Mouse (Mus musculus) liver, embryonic 13.5 days (tissue): ENCODE measurements at regions not wholly inside any gene's neighbourhood (a gene's known extent, or its start where the extent isn't known, plus 50 kb on each side); places are given as distances from the start of the nearest gene placed in this dataset.

Source experiments
- ATAC-seq: fragments of 200-750 bp; cut with Nextera tagmentation; 2 replicates; pipeline ENCODE4 v1.8.0; 2017; ENCODE audit warnings: low read depth, mild to moderate bottlenecking, moderate number of reproducible peaks, moderate library complexity
- DNase-seq: peaks from one replicate; pipeline ENCODE4 v3.0.0; 2022
- H3K27ac ChIP-seq: fragments of 300-500 bp; sonication (generic); 2 replicates; pipeline ENCODE4 v1.5.1; 2015; ENCODE audit warnings: moderate library complexity, mild to moderate bottlenecking, inconsistent platforms
- H3K27me3 ChIP-seq: fragments of 300-500 bp; sonication (generic); 2 replicates; pipeline ENCODE4 v1.6.1; 2015; ENCODE audit warnings: mild to moderate bottlenecking, inconsistent platforms
- H3K36me3 ChIP-seq: fragments of 300-500 bp; sonication (generic); 2 replicates; pipeline ENCODE4 v1.6.1; 2015; ENCODE audit warnings: mild to moderate bottlenecking, inconsistent platforms
- H3K4me1 ChIP-seq: fragments of 300-500 bp; sonication (generic); replicated peaks from 2 replicates; pipeline ENCODE4 v1.6.1; 2015; ENCODE audit warnings: inconsistent platforms
- H3K4me2 ChIP-seq: fragments of 300-500 bp; sonication (generic); 2 replicates; pipeline ENCODE4 v1.6.1; 2015; ENCODE audit warnings: inconsistent platforms, mild to moderate bottlenecking, moderate library complexity
- H3K4me3 ChIP-seq: fragments of 300-500 bp; sonication (generic); replicated peaks from 2 replicates; pipeline ENCODE4 v1.5.1; 2015; ENCODE audit warnings: mild to moderate bottlenecking, inconsistent platforms
- H3K9ac ChIP-seq: fragments of 300-500 bp; sonication (generic); 2 replicates; pipeline ENCODE4 v1.6.1; 2015; ENCODE audit warnings: mild to moderate bottlenecking, inconsistent platforms
- H3K9me3 ChIP-seq: fragments of 300-500 bp; sonication (generic); replicated peaks from 2 replicates; pipeline ENCODE4 v1.6.1; 2016; ENCODE audit warnings: inconsistent platforms
- WGBS: fragments of 180-500 bp; shearing (Covaris S2); methylation state at CpG from one replicate; pipeline ENCODE4 v1.1.7; 2015; ENCODE audit not compliant: insufficient replicate concordance; 5-methylcytosine and 5-hydroxymethylcytosine counted together

GRCm38 (mm10) chr4:34105251-34105650 lies 55.3 kb upstream of the Spaca1 start:
- H3K27me3 ChIP-seq: no peaks in the 10 kb centered on the region
- DNase-seq (no peak), ATAC-seq (no peak)
- no peak overlapping the region for H3K4me2 ChIP-seq
- no peaks in the 10 kb centered on the region for H3K9me3 ChIP-seq
- H3K36me3 ChIP-seq: no peaks in the 10 kb centered on the region
- H3K9ac ChIP-seq: no peak overlapping the region
- no peaks in the 10 kb centered on the region for H3K4me1 ChIP-seq
- no peak overlapping the region for H3K27ac ChIP-seq
- 69% methylated on average over 2 of the region's 2 CpGs for WGBS
- H3K4me3 ChIP-seq: no peak overlapping the region

- Histone ChIP-seq H3K27me3 (no peaks in the 10 kb centered on the region), H3K4me2 (no peak overlapping the region), H3K9ac (no peak overlapping the region), H3K4me1 (no peaks in the 10 kb centered on the region), H3K27ac (no peak overlapping the region), H3K9me3 (no peaks in the 10 kb centered on the region), H3K4me3 (no peak overlapping the region), H3K36me3 (no peaks in the 10 kb centered on the region)
- 48% methylated on average over 6 of the region's 6 CpGs for WGBS
- DNase-seq: no peak
- ATAC-seq: no peak
These were observed 64.3 kb upstream of the Spaca1 start for GRCm38 (mm10) chr4:34114323-34114722.

- H3K4me1 ChIP-seq: no peaks in the 10 kb centered on the region
- H3K4me2 ChIP-seq: no peak overlapping the region
- H3K27me3 ChIP-seq: no peaks in the 10 kb centered on the region
- no peak overlapping the region for H3K9ac ChIP-seq
- DNase-seq: no peak
- H3K36me3 ChIP-seq: no peaks in the 10 kb centered on the region
- no peak for ATAC-seq
- H3K9me3 ChIP-seq: no peaks in the 10 kb centered on the region
- H3K4me3 ChIP-seq: no peak overlapping the region
- WGBS: 63% methylated on average over 1 of the region's 1 CpGs
- no peak overlapping the region for H3K27ac ChIP-seq
These were observed 67.1 kb upstream of the Spaca1 start for GRCm38 (mm10) chr4:34117086-34117485.

DNA sequence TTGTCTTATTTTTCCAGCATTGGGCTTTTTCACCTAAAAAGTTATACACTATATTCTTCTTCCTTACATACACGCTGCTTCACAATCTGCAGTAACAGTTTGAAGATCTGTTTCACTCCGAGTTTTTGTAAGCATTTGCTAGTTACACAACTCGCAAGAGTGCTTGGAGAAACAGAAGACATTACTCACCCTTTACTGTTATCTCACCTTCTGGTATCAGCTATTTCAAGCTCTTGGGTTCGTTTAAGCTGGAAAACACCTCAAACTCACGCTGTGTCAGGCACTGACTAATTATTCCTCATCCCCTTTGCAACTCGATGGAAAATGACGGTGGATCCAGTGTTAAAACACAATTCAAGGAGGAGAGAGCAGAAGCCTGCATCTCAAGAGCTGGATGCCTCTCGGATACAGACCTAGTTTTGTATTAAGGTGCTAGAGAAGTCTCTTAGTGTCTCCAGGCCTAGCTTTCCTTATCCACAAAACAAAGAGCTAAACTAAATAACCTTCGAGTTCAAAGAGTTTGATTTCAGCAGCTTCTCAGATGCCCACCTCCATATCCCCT lies 73.0 kb upstream of the Spaca1 start:
- no peaks in the 10 kb centered on the region for H3K36me3 ChIP-seq
- no peaks in the 10 kb centered on the region for H3K27me3 ChIP-seq
- H3K9me3 ChIP-seq: no peaks in the 10 kb centered on the region
- no peaks in the 10 kb centered on the region for H3K4me1 ChIP-seq
- H3K9ac ChIP-seq: no peak overlapping the region
- ATAC-seq: no peak
- H3K27ac ChIP-seq: no peak overlapping the region
- H3K4me2 ChIP-seq: no peak overlapping the region
- no peak for DNase-seq
- no peak overlapping the region for H3K4me3 ChIP-seq
- 55% methylated on average over 9 of the region's 9 CpGs for WGBS

DNA sequence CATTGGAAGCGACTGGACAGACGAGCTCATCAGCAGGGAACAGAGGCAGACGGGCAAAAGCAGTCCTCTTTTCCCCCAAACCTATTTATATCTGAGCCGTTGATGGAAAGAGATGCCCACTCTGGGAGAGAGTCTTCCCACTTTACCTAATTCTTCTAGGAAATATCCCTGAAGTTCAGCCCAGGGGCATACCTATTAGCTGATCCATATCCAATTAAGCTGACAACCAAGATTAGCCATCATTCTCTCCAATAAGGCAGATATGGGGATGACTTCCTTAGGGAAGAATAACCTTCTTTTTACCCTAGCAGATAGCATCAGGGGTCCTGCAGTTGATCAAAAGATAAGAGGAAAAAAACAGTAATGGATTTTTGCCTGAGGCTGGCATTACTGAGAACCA lies 78.2 kb upstream of the Spaca1 start:
- no peak overlapping the region for H3K9ac ChIP-seq
- ATAC-seq (no peak), DNase-seq (no peak)
- H3K27ac ChIP-seq: no peak overlapping the region
- H3K4me1 ChIP-seq: no peaks in the 10 kb centered on the region
- no peaks in the 10 kb centered on the region for H3K36me3 ChIP-seq
- no peak overlapping the region for H3K4me3 ChIP-seq
- 63% methylated on average over 4 of the region's 4 CpGs for WGBS
- no peaks in the 10 kb centered on the region for H3K9me3 ChIP-seq
- H3K4me2 ChIP-seq: no peak overlapping the region
- H3K27me3 ChIP-seq: no peaks in the 10 kb centered on the region

DNA sequence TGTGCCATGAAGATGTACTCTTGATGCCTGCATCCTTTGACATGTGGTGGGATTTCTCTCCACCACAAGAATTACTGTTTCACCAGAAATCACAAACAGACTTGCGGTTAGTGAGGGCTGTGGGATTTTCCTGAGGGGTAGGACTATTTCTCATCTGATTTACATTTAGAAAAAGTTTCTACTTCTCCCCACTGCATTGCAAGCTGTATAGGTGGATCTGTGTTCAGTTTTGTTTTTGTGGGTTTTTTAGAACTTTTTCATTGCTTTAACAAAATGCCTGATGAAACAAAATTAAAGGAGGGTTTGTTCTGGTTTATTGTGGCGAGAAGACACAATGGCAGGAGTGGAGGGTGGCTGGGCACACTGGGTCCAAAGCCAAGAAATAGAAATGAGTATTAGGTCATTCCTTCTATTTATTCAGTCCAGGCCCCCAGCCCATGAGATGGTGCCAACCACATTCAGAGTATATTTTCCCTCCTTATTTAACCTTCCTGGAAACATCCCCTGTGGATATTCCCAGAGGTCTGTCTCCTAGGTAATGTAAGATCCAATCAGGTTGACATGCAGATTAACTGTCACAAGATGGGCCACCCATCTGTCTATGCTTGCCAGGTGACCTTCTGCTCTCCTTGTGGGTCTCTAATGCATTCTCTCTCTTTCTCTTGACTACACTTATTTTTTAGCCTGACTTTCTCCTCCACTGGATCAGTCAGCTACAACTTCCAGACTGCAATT lies 96.3 kb upstream of the Spaca1 start:
- Histone ChIP-seq H3K27me3 (no peaks in the 10 kb centered on the region), H3K9ac (no peak overlapping the region), H3K36me3 (no peaks in the 10 kb centered on the region), H3K4me1 (no peaks in the 10 kb centered on the region), H3K27ac (no peak overlapping the region), H3K4me3 (no peak overlapping the region), H3K4me2 (no peak overlapping the region), H3K9me3 (no peaks in the 10 kb centered on the region)
- ATAC-seq (no peak), DNase-seq (no peak)
- WGBS: 65% methylated on average over 2 of the region's 2 CpGs

GRCm38 (mm10) chr4:34148956-34149739 lies 99.2 kb upstream of the Spaca1 start:
- ATAC-seq (no peak), DNase-seq (no peak)
- H3K27me3 ChIP-seq: no peaks in the 10 kb centered on the region
- 44% methylated on average over 5 of the region's 5 CpGs for WGBS
- no peak overlapping the region for H3K4me3 ChIP-seq
- H3K9ac ChIP-seq: no peak overlapping the region
- no peaks in the 10 kb centered on the region for H3K36me3 ChIP-seq
- no peak overlapping the region for H3K27ac ChIP-seq
- no peak overlapping the region for H3K4me2 ChIP-seq
- H3K9me3 ChIP-seq: no peaks in the 10 kb centered on the region
- H3K4me1 ChIP-seq: no peaks in the 10 kb centered on the region

DNA sequence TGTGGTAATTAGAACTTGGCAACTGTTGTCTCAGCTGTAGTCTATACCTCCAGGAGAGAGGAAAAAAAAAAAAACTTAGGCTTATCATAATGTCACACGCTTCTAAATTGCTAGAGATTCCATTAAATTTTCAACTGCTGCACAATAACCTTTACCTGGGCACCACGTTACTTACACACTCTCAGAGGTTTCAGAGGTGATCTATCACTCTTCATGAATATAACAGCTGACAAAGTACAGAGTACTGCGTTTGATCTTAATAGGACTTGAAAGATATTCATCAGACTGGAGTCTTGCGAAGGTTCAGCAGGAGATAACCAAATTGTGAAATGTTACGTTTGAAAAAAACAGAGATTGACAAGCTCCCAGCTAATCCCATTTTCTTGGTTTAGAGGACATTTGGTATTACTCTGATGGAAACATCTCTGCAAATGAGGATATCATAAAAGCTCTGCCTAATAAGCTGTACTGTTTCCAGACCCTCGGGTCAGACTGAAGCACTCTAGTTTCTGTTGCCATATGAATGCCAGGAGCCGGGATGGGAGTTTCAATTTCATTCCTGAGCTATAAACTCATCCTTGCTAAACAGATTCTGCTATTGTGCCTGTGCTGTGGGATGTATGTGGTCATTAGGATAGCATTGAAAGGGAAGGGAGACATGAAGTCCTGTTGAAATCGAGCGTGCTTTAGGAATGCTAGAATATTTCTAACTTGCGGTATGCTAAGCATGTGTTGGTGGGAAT lies 101.8 kb upstream of the Spaca1 start:
- Histone ChIP-seq H3K27me3 (no peaks in the 10 kb centered on the region), H3K9ac (no peak overlapping the region), H3K36me3 (no peaks in the 10 kb centered on the region), H3K4me1 (no peaks in the 10 kb centered on the region), H3K4me2 (no peak overlapping the region), H3K27ac (no peak overlapping the region), H3K9me3 (no peaks in the 10 kb centered on the region), H3K4me3 (no peak overlapping the region)
- WGBS: 59% methylated on average over 10 of the region's 10 CpGs
- ATAC-seq (no peak), DNase-seq (no peak)

DNA sequence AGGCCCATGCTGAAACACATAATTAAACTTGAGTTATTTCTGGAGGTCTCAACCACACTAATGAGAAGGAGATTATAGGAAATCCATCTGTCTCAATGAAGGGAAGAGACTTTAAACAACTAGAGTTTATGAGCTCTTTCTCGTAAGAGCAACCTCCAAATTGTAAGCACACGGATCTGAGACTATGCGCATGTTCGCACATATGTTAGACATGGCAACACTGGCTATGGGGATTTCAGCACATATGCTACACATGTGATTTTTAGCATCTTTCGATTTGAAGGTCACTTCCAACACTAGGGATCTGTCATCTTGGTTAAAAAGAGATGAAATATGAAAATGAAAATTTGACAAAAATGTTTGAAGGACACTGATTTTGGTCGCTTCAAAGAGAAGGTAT lies 105.5 kb upstream of the Spaca1 start:
- ATAC-seq: no peak
- 74% methylated on average over 6 of the region's 6 CpGs for WGBS
- Histone ChIP-seq H3K4me2 (no peak overlapping the region), H3K9ac (no peak overlapping the region), H3K36me3 (no peaks in the 10 kb centered on the region), H3K27me3 (no peaks in the 10 kb centered on the region), H3K27ac (no peak overlapping the region), H3K9me3 (no peaks in the 10 kb centered on the region), H3K4me1 (no peaks in the 10 kb centered on the region), H3K4me3 (no peak overlapping the region)
- no peak for DNase-seq

- Histone ChIP-seq H3K4me2 (no peak overlapping the region), H3K9ac (no peak overlapping the region), H3K36me3 (no peaks in the 10 kb centered on the region), H3K4me3 (no peak overlapping the region), H3K27me3 (no peaks in the 10 kb centered on the region), H3K9me3 (no peaks in the 10 kb centered on the region), H3K4me1 (no peaks in the 10 kb centered on the region), H3K27ac (no peak overlapping the region)
- WGBS: 63% methylated on average over 6 of the region's 6 CpGs
- no peak for ATAC-seq
- DNase-seq: no peak
These were observed 108.0 kb upstream of the Spaca1 start for GRCm38 (mm10) chr4:34157818-34158511.
